Mouse (Mus musculus) lung, adult 2 months (tissue): Measurements from ENCODE around the gene Pes1.

Experiments
- CTCF ChIP-seq: fragments of 200-500 bp; IDR thresholded peaks from 2 replicates; pipeline ENCODE4 v1.5.1; 2011; ENCODE audit warnings: mild to moderate bottlenecking, low read length, control low read depth; ENCODE audit not compliant: insufficient read depth
- POLR2A ChIP-seq: fragments of 200-500 bp; IDR thresholded peaks from 2 replicates; pipeline ENCODE4 v1.6.1; 2011; ENCODE audit warnings: low read depth, mild to moderate bottlenecking, control low read depth, low read length, borderline replicate concordance; ENCODE audit errors: extremely low read depth

GRCm38 (mm10) chr11:3993914-3994313 is 30.1 kb downstream of the Pes1 start:
- TF ChIP-seq CTCF (no peak), POLR2A (no peak)
